Mouse (Mus musculus): ENCODE data around the gene 0610030E20Rik. TPM values are rescaled to one million over a fixed set of nuclear protein-coding genes. Genes with fewer than 3 reads are reported as not detected.

The 0610030E20Rik gene
- polyA plus RNA-seq, 1 experiment from 2014 or later = 19.6 TPM

GRCm38 (mm10) chr6:72344396-72345073, 2.6 kb upstream of the 0610030E20Rik start:
- WGBS = 0% methylated on average over 20 of the region's 42 CpGs
- peak overlapping the region; percentile 86 for H3K4me3 ChIP-seq (ENCODE audit: low read depth, low read length)
- peaks cover 22% of the 10 kb centered on the region; the same call in 1 of the 2 replicates for H3K36me3 ChIP-seq (ENCODE audit: control insufficient read depth, insufficient read depth, low read length)
- ATAC-seq (ENCODE audit: low read depth) = peak; percentile 46
- H3K9ac ChIP-seq (ENCODE audit: low read depth, low read length) = peak overlapping the region; percentile 89
- H3K9me3 ChIP-seq (ENCODE audit: control insufficient read depth, low read length) = no peaks in the 10 kb centered on the region
- DNase-seq (ENCODE audit: low spot score) = no peak
- H3K27ac ChIP-seq (replicated peaks; ENCODE audit: low read depth, low read length) = peak overlapping the region; percentile 61
- H3K4me1 ChIP-seq (ENCODE audit: control insufficient read depth, insufficient read depth, low read length) = peaks cover 23% of the 10 kb centered on the region
- H3K4me2 ChIP-seq (ENCODE audit: low read depth, low read length) = peak overlapping the region; percentile 95
- H3K27me3 ChIP-seq (replicated peaks; ENCODE audit: control insufficient read depth, insufficient read depth, low read length) = 0 out of 2 replicates have a peak, but pooled peaks cover 2% of the 10 kb centered on the region

DNA sequence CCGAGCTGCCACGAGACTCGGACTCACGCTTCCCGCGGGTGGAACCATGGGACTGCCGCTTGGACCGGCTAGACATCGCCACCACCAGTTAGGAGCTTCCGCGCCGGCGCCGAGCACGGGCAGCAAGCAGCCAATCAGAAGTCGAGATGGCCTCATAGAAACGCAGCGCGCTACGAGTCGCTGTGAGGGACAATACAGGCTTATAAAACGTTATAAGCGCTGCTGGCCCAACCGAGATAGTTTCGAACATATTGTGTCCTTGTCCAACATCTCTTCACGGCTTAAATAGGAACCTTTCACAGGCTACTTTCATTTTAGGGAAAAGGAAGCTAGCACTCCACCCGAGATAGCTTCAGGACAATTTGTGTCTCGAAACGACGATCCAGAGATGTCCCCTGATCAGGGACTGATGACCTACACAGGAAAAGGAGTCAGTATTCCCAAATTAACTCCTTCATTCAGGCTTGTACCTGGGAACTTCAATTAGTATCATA, 2.0 kb upstream of the 0610030E20Rik start, which contains the start of gene Usp39:
Usp39 (minus strand) TSS at position 111 of the 494 bp plus-strand sequence.
- Histone ChIP-seq H3K4me3 (ENCODE audit: low read depth, low read length) (peak within 1 kb of the TSS; percentile 86), H3K27me3 (replicated peaks; ENCODE audit: control insufficient read depth, insufficient read depth, low read length) (0 out of 2 replicates have a peak, but pooled peaks cover 2% of the 10 kb centered on the region), H3K9me3 (ENCODE audit: control insufficient read depth, low read length) (no peaks in the 10 kb centered on the region), H3K4me1 (ENCODE audit: control insufficient read depth, insufficient read depth, low read length) (peaks cover 23% of the 10 kb centered on the region), H3K27ac (replicated peaks; ENCODE audit: low read depth, low read length) (peak within 1 kb of the TSS; percentile 61), H3K36me3 (ENCODE audit: control insufficient read depth, insufficient read depth, low read length) (peaks cover 22% of the 10 kb centered on the region; the same call in 1 of the 2 replicates), H3K9ac (ENCODE audit: low read depth, low read length) (peak within 1 kb of the TSS; percentile 89), H3K4me2 (ENCODE audit: low read depth, low read length) (peak within 1 kb of the TSS; percentile 95)
- DNase-seq (ENCODE audit: low spot score) = peak; percentile 98
- WGBS = under 1% methylated on average over 30 of the region's 30 CpGs
- peak; percentile 81 for ATAC-seq (ENCODE audit: low read depth)

DNA sequence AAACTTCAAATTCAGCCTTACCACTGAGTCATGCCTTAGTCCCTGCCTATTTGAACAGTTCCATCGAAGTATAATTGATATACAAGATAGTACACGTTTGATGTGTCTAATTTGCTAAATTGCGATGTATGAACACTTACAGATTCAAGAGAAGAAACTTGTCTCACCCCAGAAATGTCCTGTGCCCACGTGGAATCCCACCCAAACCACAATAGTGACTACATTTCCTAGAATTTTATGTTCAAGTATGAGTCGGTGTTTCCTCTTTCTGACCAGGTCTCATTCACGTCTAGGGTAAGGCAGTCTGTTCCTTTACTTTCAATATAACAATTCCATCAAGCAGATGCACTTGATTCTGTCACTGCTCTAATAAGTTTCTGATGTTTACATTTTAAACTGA, 1.5 kb upstream of the 0610030E20Rik start:
- no peak for DNase-seq (ENCODE audit: low spot score)
- H3K4me3 ChIP-seq (ENCODE audit: low read depth, low read length) = peak overlapping the region; percentile 86
- no peak for ATAC-seq (ENCODE audit: low read depth)
- no peak overlapping the region for H3K27ac ChIP-seq (replicated peaks; ENCODE audit: low read depth, low read length)
- peaks cover 23% of the 10 kb centered on the region for H3K4me1 ChIP-seq (ENCODE audit: control insufficient read depth, insufficient read depth, low read length)
- no peaks in the 10 kb centered on the region for H3K9me3 ChIP-seq (ENCODE audit: control insufficient read depth, low read length)
- no peak overlapping the region for H3K9ac ChIP-seq (ENCODE audit: low read depth, low read length)
- peak overlapping the region; percentile 95 for H3K4me2 ChIP-seq (ENCODE audit: low read depth, low read length)
- peaks cover 27% of the 10 kb centered on the region for H3K36me3 ChIP-seq (ENCODE audit: control insufficient read depth, insufficient read depth, low read length)
- 0 out of 2 replicates have a peak, but pooled peaks cover 2% of the 10 kb centered on the region for H3K27me3 ChIP-seq (replicated peaks; ENCODE audit: control insufficient read depth, insufficient read depth, low read length)
- WGBS = 52% methylated on average over 6 of the region's 6 CpGs

DNA sequence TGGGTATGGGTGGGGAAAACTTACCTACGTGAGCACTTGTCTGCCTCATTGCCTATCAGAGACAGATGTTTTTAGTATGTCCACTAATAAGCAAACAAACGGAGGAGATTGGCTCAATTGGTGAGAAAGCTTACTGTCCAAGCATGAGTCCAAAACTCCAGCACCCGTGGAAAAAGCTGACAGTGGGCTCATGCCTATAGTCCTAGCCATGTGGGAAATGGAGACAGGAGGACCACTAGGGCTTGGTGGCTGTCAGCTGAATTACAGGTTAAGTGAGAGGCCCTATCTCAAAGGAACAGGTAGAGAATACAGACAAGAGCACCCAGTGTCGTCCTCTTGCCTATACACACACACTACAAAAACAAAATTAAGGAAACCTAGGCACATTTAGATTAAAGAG, 856 bp upstream of the 0610030E20Rik start:
- DNase-seq (ENCODE audit: low spot score) = no peak
- no peak overlapping the region for H3K9ac ChIP-seq (ENCODE audit: low read depth, low read length)
- peaks cover 23% of the 10 kb centered on the region for H3K4me1 ChIP-seq (ENCODE audit: control insufficient read depth, insufficient read depth, low read length)
- no peaks in the 10 kb centered on the region for H3K9me3 ChIP-seq (ENCODE audit: control insufficient read depth, low read length)
- H3K27ac ChIP-seq (replicated peaks; ENCODE audit: low read depth, low read length) = no peak overlapping the region
- peaks cover 30% of the 10 kb centered on the region for H3K36me3 ChIP-seq (ENCODE audit: control insufficient read depth, insufficient read depth, low read length)
- no peak for ATAC-seq (ENCODE audit: low read depth)
- 0 out of 2 replicates have a peak, but pooled peaks cover 2% of the 10 kb centered on the region for H3K27me3 ChIP-seq (replicated peaks; ENCODE audit: control insufficient read depth, insufficient read depth, low read length)
- 0 out of 2 replicates have a peak overlapping the region, but pooled peaks have one; percentile 86 for H3K4me3 ChIP-seq (ENCODE audit: low read depth, low read length)
- H3K4me2 ChIP-seq (ENCODE audit: low read depth, low read length) = no peak overlapping the region
- WGBS = 91% methylated on average over 4 of the region's 4 CpGs

- 0 out of 2 replicates have a peak, but pooled peaks cover 2% of the 10 kb centered on the region for H3K27me3 ChIP-seq (replicated peaks; ENCODE audit: control insufficient read depth, insufficient read depth, low read length)
- H3K4me2 ChIP-seq (ENCODE audit: low read depth, low read length) = peak overlapping the region; percentile 81
- no peak overlapping the region for H3K27ac ChIP-seq (replicated peaks; ENCODE audit: low read depth, low read length)
- DNase-seq (ENCODE audit: low spot score) = no peak
- 80% methylated on average over 10 of the region's 10 CpGs for WGBS
- H3K4me3 ChIP-seq (ENCODE audit: low read depth, low read length) = peak overlapping the region; percentile 86
- H3K4me1 ChIP-seq (ENCODE audit: control insufficient read depth, insufficient read depth, low read length) = peaks cover 30% of the 10 kb centered on the region
- peaks cover 33% of the 10 kb centered on the region for H3K36me3 ChIP-seq (ENCODE audit: control insufficient read depth, insufficient read depth, low read length)
- ATAC-seq (ENCODE audit: low read depth) = no peak
- no peaks in the 10 kb centered on the region for H3K9me3 ChIP-seq (ENCODE audit: control insufficient read depth, low read length)
- peak overlapping the region; percentile 95; the same call in 1 of the 2 replicates for H3K9ac ChIP-seq (ENCODE audit: low read depth, low read length)
Observed at GRCm38 (mm10) chr6:72348411-72348810, 1.3 kb downstream of the 0610030E20Rik start.

DNA sequence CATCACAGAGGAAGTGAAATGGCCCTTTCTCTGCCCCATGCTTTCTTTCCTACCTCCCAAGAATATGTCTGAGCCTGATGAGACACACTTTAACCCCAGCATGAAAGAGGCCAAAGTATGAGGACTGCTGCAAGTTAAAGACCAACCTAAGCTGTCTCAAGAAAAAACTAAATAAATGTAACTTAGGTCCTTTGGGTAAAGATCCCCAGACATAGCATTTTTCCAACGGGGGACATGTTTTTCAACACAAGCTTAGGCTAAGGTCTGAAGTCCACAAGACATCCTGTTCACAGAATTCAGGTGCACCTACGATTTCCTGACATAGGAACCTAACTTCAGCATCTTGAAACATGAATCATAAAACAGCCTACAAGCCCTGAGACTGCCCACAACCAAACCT, 3.1 kb downstream of the 0610030E20Rik start:
- H3K4me1 ChIP-seq (ENCODE audit: control insufficient read depth, insufficient read depth, low read length) = peaks cover 28% of the 10 kb centered on the region
- H3K27ac ChIP-seq (replicated peaks; ENCODE audit: low read depth, low read length) = no peak overlapping the region
- H3K4me2 ChIP-seq (ENCODE audit: low read depth, low read length) = no peak overlapping the region
- no peak overlapping the region for H3K9ac ChIP-seq (ENCODE audit: low read depth, low read length)
- WGBS = 94% methylated on average over 2 of the region's 2 CpGs
- H3K4me3 ChIP-seq (ENCODE audit: low read depth, low read length) = no peak overlapping the region
- DNase-seq (ENCODE audit: low spot score) (no peak), ATAC-seq (ENCODE audit: low read depth) (no peak)
- H3K27me3 ChIP-seq (replicated peaks; ENCODE audit: control insufficient read depth, insufficient read depth, low read length) = 0 out of 2 replicates have a peak, but pooled peaks cover 2% of the 10 kb centered on the region
- peaks cover 33% of the 10 kb centered on the region for H3K36me3 ChIP-seq (ENCODE audit: control insufficient read depth, insufficient read depth, low read length)
- no peaks in the 10 kb centered on the region for H3K9me3 ChIP-seq (ENCODE audit: control insufficient read depth, low read length)

DNA sequence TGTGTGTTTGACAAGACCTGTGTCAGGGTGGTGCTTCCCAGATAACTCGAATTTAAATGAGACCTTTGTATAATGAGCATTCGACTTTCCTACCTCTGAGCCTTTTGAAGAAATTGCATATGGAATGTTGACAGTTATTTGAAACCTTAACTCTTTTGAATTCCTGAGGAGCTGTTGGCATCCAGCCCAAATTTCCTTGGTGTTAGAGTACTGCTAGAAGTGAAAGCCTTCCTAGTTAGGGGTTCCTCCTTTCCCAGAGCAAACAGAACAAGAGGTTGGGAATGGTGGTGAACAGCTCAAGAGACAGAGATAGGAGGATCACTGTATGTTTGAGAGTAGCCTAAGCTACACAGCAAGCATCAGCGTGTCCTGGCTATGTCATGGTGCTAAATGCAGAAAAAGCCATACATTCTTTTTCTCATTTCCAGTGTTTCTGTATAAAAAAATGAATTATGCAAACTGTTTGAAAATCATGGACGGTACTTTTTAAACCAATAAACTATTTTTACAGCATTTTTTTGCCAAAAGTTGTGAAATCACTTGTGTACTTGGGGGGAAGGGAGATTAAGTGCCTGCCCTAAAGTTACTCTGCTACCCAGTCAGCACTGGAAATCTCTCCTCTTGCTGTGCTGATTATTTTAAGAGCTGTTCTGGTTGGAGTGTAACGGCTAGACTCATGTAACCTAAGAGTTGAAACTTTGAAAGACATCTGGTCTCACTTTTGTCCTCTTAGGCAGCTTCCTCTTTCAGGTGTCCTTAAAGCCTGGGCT, 5.7 kb downstream of the 0610030E20Rik start:
- no peak overlapping the region for H3K9ac ChIP-seq (ENCODE audit: low read depth, low read length)
- DNase-seq (ENCODE audit: low spot score) (peak; percentile 77), ATAC-seq (ENCODE audit: low read depth) (no peak)
- H3K27ac ChIP-seq (replicated peaks; ENCODE audit: low read depth, low read length) = no peak overlapping the region
- H3K36me3 ChIP-seq (ENCODE audit: control insufficient read depth, insufficient read depth, low read length) = peaks cover 33% of the 10 kb centered on the region
- 42% methylated on average over 5 of the region's 5 CpGs for WGBS
- H3K27me3 ChIP-seq (replicated peaks; ENCODE audit: control insufficient read depth, insufficient read depth, low read length) = no peaks in the 10 kb centered on the region
- peaks cover 26% of the 10 kb centered on the region for H3K4me1 ChIP-seq (ENCODE audit: control insufficient read depth, insufficient read depth, low read length)
- no peak overlapping the region for H3K4me3 ChIP-seq (ENCODE audit: low read depth, low read length)
- H3K4me2 ChIP-seq (ENCODE audit: low read depth, low read length) = no peak overlapping the region
- no peaks in the 10 kb centered on the region for H3K9me3 ChIP-seq (ENCODE audit: control insufficient read depth, low read length)

DNA sequence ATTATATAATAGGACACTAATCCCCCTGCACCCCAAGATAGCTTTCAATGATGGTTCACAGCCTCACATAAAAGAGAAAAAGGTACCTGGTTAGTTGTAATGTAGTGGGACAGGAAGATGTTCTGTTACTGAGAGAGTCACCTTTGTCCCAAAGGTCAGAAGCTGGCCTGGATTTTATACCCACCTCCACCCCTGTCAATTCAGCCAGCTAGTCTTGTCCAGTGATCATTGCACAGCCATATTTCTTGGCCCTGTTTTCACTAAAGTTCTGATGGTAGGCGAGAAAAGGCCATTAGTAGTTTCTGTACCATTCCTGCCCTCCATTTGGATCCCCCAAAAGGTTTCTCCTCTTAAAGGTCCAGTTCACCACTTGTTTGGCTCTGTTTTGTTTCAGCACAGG, 6.9 kb downstream of the 0610030E20Rik start:
- DNase-seq (ENCODE audit: low spot score) = no peak
- Histone ChIP-seq H3K4me3 (ENCODE audit: low read depth, low read length) (no peak overlapping the region), H3K9ac (ENCODE audit: low read depth, low read length) (no peak overlapping the region), H3K27me3 (replicated peaks; ENCODE audit: control insufficient read depth, insufficient read depth, low read length) (no peaks in the 10 kb centered on the region), H3K4me2 (ENCODE audit: low read depth, low read length) (no peak overlapping the region), H3K4me1 (ENCODE audit: control insufficient read depth, insufficient read depth, low read length) (peaks cover 17% of the 10 kb centered on the region; the same call in 1 of the 2 replicates), H3K27ac (replicated peaks; ENCODE audit: low read depth, low read length) (no peak overlapping the region), H3K36me3 (ENCODE audit: control insufficient read depth, insufficient read depth, low read length) (peaks cover 38% of the 10 kb centered on the region), H3K9me3 (ENCODE audit: control insufficient read depth, low read length) (no peaks in the 10 kb centered on the region)
- WGBS = 74% methylated on average over 1 of the region's 1 CpGs
- no peak for ATAC-seq (ENCODE audit: low read depth)
